10 mouse cellular contexts compared by ENCODE assay signal in genomic region chr6:52987391-52987790, GRCm38 (mm10).
DNase-seq lines count a peak whose midpoint lies in the region; ATAC-seq and TF ChIP-seq lines count a peak whose summit lies in the region.
"Had no signal": no experiment of that assay in that cellular context is flagged by ENCODE, and none has a peak within 500 bp of the region (broad histone marks: within the 10 kb centered on the region; RNA-seq: fewer than 3 reads in every experiment).

No protein-coding gene starts in this region.

- TF ChIP-seq CTCF in thymus, adult 2 months (IDR thresholded peaks at IDR 0.05; ENCODE audit: borderline replicate concordance, control insufficient read depth, extremely low read depth, insufficient read depth, low read length, poor library complexity): no peak

- WGBS in heart, embryonic 11.5 days (ENCODE audit: insufficient replicate concordance): 51% methylated on average over 4 of the region's 4 CpGs
- 57% methylated on average over 4 of the region's 4 CpGs for WGBS in thymus, adult 2 months
- 31% methylated on average over 4 of the region's 4 CpGs for WGBS in limb, embryonic 12.5 days

- H3K36me3 ChIP-seq in heart, embryonic 11.5 days (ENCODE audit: control insufficient read depth, insufficient read depth, low read length): no peaks in the 10 kb centered on the region
- H3K36me3 ChIP-seq in thymus, adult 2 months (ENCODE audit: control insufficient read depth, insufficient read depth, low read length): no peaks in the 10 kb centered on the region
- no peaks in the 10 kb centered on the region for H3K36me3 ChIP-seq in limb, embryonic 12.5 days
- H3K36me3 ChIP-seq: embryonic facial prominence, embryonic 12.5 days; limb, embryonic 15.5 days had no signal

- TF ChIP-seq POLR2A in thymus, adult 2 months (IDR thresholded peaks at IDR 0.05; ENCODE audit: control insufficient read depth, extremely low read depth, insufficient read depth, low read length, poor library complexity): no peak

- H3K9ac ChIP-seq in heart, embryonic 11.5 days (ENCODE audit: low read depth, low read length): no peak overlapping the region
- no peak overlapping the region for H3K9ac ChIP-seq in limb, embryonic 12.5 days (replicated peaks)
- H3K9ac ChIP-seq: embryonic facial prominence, embryonic 12.5 days; limb, embryonic 15.5 days had no signal

- H3K9me3 ChIP-seq in heart, embryonic 11.5 days (replicated peaks; ENCODE audit: control insufficient read depth, low read length): no peaks in the 10 kb centered on the region
- H3K9me3 ChIP-seq in limb, embryonic 12.5 days: no peaks in the 10 kb centered on the region
- H3K9me3 ChIP-seq: embryonic facial prominence, embryonic 12.5 days; limb, embryonic 15.5 days had no signal

- H3K4me2 ChIP-seq in heart, embryonic 11.5 days: no peak overlapping the region
- no peak overlapping the region for H3K4me2 ChIP-seq in limb, embryonic 12.5 days
- H3K4me2 ChIP-seq: embryonic facial prominence, embryonic 12.5 days; limb, embryonic 15.5 days had no signal

- H3K27ac ChIP-seq in heart, embryonic 11.5 days (ENCODE audit: low read depth, low read length): no peak overlapping the region
- H3K27ac ChIP-seq in thymus, adult 2 months (ENCODE audit: control insufficient read depth, insufficient read depth, low read length): no peak overlapping the region
- peak overlapping the region; percentile 68 for H3K27ac ChIP-seq in limb, embryonic 12.5 days
- H3K27ac ChIP-seq: embryonic facial prominence, embryonic 12.5 days had no signal

- no peak overlapping the region for H3K4me3 ChIP-seq in heart, embryonic 11.5 days (ENCODE audit: low read depth, low read length)
- no peak overlapping the region for H3K4me3 ChIP-seq in thymus, adult 2 months (ENCODE audit: control insufficient read depth, insufficient read depth, low read length)
- H3K4me3 ChIP-seq in limb, embryonic 12.5 days (replicated peaks): no peak overlapping the region
- H3K4me3 ChIP-seq: embryonic facial prominence, embryonic 12.5 days; limb, embryonic 15.5 days had no signal

- no peak for ATAC-seq in heart, embryonic 11.5 days (replicated peaks; ENCODE audit: insufficient number of reproducible peaks, low FRiP score, low TSS enrichment)
- ATAC-seq in limb, embryonic 12.5 days (ENCODE audit: insufficient number of reproducible peaks, insufficient read depth, low FRiP score, low TSS enrichment, low read depth): no peak

- H3K4me1 ChIP-seq in heart, embryonic 11.5 days (ENCODE audit: control insufficient read depth, insufficient read depth, low read length): 0 out of 2 replicates have a peak, but pooled peaks cover 2% of the 10 kb centered on the region
- H3K4me1 ChIP-seq in thymus, adult 2 months (replicated peaks; ENCODE audit: control insufficient read depth, insufficient read depth, low read length): no peaks in the 10 kb centered on the region
- peaks cover 7% of the 10 kb centered on the region for H3K4me1 ChIP-seq in limb, embryonic 12.5 days (replicated peaks)

- peak; percentile 53 for DNase-seq in heart, adult 8-10 months (ENCODE audit: low spot score)
- peak; percentile 30 for DNase-seq in thymus, adult 2 months
- DNase-seq in thymus, adult 18-20 months: no peak
- peak; percentile 72 to 81 for DNase-seq in cerebellum, postnatal 10 days
- DNase-seq in thymus, postnatal 4 days: peak; percentile 46
- no peak for DNase-seq in gastrocnemius, postnatal 25 days

- no peaks in the 10 kb centered on the region for H3K27me3 ChIP-seq in heart, embryonic 11.5 days (ENCODE audit: control insufficient read depth, insufficient read depth, low read length)
- no peaks in the 10 kb centered on the region for H3K27me3 ChIP-seq in thymus, adult 2 months (ENCODE audit: control insufficient read depth, insufficient read depth, low read length)
- H3K27me3 ChIP-seq in limb, embryonic 12.5 days: peaks cover 18% of the 10 kb centered on the region
- H3K27me3 ChIP-seq: embryonic facial prominence, embryonic 12.5 days; limb, embryonic 15.5 days had no signal

Comparison
In these comparisons a context has a peak if more than half of its experiments do, and no peak if none do; other contexts are left out.
1. DNase-seq: peak in heart, adult 8-10 months (single experiment), thymus, adult 2 months (single experiment), cerebellum, postnatal 10 days (2 of 2) and thymus, postnatal 4 days (single experiment); none in thymus, adult 18-20 months (0 of 2) and gastrocnemius, postnatal 25 days (single experiment).